Mouse (Mus musculus) kidney, adult 9 months (tissue): ENCODE data around the gene Pnmal1.

Source experiments
- DNase-seq: peaks from one replicate; pipeline ENCODE4 v3.0.0; 2022

Gene Pnmal1

GRCm38 (mm10) chr7:16959539-16960187, at the start of gene Pnmal1:
Gene Pnmal1 (plus strand): TSS chr7:16959679.
- DNase-seq: no peak

- DNase-seq: no peak
Observed at GRCm38 (mm10) chr7:16909909-16910308, 49.6 kb upstream of the Pnmal1 start.

- no peak for DNase-seq
Observed at GRCm38 (mm10) chr7:16911904-16912303, 47.6 kb upstream of the Pnmal1 start.

GRCm38 (mm10) chr7:16912360-16912759, 47.1 kb upstream of the Pnmal1 start:
- DNase-seq: peak; percentile 29

- DNase-seq: peak; percentile 76
Observed at GRCm38 (mm10) chr7:16913806-16914452, 45.5 kb upstream of the Pnmal1 start.

- no peak for DNase-seq
Observed at GRCm38 (mm10) chr7:16914453-16915343, 44.8 kb upstream of the Pnmal1 start.

GRCm38 (mm10) chr7:16915461-16916340, 43.8 kb upstream of the Pnmal1 start:
- no peak for DNase-seq

- no peak for DNase-seq
Observed at GRCm38 (mm10) chr7:16916342-16917265, 42.9 kb upstream of the Pnmal1 start.

GRCm38 (mm10) chr7:16917447-16917846, 42.0 kb upstream of the Pnmal1 start:
- no peak for DNase-seq

GRCm38 (mm10) chr7:16918014-16918413, 41.5 kb upstream of the Pnmal1 start:
- no peak for DNase-seq

- DNase-seq: no peak
Observed at GRCm38 (mm10) chr7:16918670-16919069, 40.8 kb upstream of the Pnmal1 start.

- DNase-seq: no peak
Observed at GRCm38 (mm10) chr7:16919395-16920149, 39.9 kb upstream of the Pnmal1 start.

GRCm38 (mm10) chr7:16920150-16920579, 39.3 kb upstream of the Pnmal1 start:
- DNase-seq: no peak

- peak; percentile 41 for DNase-seq
Observed at GRCm38 (mm10) chr7:16920818-16921791, 38.4 kb upstream of the Pnmal1 start.

GRCm38 (mm10) chr7:16921881-16922335, 37.6 kb upstream of the Pnmal1 start:
- peak; percentile 70 for DNase-seq

- peak; percentile 63 for DNase-seq
Observed at GRCm38 (mm10) chr7:16922360-16922973, 37.0 kb upstream of the Pnmal1 start.

GRCm38 (mm10) chr7:16923283-16924036, 36.0 kb upstream of the Pnmal1 start:
- peak; percentile 49 for DNase-seq
